Mouse (Mus musculus): ENCODE measurements around the gene Slc4a4.
A peak's percentile ranks its signal among the peaks of the same experiment; 100 is the strongest.

The Slc4a4 gene

DNA sequence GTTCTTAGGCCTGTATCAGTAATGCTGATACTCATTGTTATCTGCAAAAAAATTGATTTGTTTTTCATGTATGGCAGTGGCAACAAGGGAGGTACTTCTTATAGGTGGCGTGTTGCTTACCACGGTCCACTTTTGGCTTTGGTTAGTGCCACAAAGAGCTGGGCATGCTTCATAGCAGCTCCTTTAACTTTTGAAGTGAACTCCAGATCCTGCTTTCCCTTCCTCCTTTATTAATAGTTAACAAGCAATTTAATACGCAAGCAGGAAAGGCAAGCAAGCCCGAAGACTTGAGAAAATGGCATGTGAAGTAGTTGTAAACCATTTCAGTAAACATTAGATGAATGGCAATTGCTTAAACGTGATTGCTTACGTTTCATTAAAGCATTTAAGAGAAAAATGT, 113.2 kb downstream of the Slc4a4 start:
- no peak for DNase-seq (ENCODE audit: low read depth, low spot score)

DNA sequence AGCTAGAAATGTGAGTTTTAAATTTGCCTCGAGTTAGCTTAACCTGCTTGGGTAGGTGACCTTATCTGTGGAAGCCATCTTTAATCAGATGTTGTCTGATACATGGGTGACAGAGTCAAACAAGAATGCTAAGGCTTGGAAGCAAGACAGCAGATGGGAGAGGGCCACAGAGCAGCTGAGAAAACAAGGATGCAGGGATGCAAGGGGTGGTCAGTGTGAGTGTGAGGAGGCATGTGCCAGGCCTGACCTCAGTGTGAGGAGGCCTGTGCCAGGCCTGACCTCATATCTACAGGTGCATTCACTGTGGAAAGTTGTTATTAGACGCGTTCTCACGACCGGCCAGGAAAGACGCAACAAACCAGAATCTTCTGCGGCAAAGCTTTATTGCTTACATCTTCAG, 114.0 kb downstream of the Slc4a4 start:
- no peak for DNase-seq (ENCODE audit: low read depth, low spot score)

DNA sequence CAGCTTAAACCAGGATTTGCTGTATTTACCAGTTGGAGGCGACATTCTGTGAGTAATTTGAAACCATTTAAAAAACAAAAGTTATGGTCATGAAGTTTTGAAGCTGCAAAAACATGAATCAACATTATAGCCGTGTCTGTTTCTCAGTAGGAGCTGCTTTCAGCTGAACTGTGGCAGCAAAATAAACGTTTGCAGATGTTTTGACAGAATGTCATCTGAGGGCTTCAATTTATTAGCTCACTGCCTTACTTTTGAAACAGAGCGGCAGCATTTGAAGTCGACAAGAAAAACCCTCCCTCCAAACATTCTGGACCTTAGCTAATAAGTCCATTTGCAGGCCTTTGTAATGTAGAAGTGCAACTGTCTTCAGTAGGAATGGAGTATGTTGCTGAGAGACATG, 123.5 kb downstream of the Slc4a4 start:
- peak; percentile 39 for DNase-seq (ENCODE audit: low read depth, low spot score)

DNA sequence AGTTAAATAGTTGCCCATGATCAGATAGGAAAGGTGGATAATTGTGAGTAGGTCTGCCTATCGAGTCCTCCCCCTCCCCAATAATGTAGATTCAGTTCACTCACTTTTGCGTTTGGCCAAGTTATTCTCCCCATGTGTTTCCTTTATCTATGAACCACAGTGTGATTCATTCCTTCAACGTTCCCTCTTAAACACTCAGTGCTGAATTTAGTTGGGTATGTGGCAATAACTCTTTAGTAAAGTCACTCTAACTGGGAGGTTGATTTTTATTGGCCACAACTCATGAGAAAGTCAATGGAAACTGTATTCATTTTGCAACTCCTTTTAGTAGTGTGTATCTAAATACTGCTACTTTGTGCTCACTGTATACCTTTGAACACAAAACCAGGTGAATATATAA, 125.8 kb downstream of the Slc4a4 start:
- no peak for DNase-seq (ENCODE audit: low read depth, low spot score)

DNA sequence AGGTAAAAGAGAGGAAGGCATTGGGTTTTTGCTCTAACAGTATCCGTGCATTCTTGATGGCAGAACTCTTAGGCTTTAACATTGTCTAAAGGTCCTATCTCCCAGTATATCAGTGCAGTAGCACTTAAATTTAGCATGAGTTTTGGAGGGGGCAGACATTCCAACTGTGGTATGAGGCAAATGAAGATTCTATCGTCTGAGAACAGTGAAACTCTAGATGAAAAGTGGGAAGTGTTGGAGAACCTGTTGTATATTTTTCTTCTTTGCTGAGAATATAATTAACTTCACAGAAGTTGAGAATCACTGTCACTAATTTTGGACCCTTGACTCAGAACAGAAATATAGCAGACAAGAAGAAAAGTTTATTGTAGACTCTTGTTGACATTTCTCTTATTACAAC, 128.2 kb downstream of the Slc4a4 start:
- DNase-seq (ENCODE audit: low read depth, low spot score) = no peak

DNA sequence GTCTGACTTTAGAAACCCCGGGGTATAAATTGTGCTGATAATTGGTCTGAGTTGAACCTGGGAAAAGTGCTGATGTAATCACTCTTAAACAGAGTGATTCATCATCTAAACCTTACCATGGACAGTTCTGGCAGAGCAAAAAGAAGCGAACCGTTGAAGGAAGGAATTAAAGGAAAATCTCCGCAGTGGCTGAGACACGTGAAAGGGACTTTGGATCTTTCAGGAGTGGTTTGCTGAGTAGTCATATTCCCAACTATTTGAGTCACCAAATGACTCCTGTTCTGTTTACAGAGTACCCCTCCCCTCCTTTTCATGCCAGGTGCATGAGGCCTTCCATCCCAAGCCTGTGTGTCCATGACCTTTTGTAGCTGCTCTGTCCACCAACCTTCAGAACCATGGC, 129.3 kb downstream of the Slc4a4 start:
- no peak for DNase-seq (ENCODE audit: low read depth, low spot score)

DNA sequence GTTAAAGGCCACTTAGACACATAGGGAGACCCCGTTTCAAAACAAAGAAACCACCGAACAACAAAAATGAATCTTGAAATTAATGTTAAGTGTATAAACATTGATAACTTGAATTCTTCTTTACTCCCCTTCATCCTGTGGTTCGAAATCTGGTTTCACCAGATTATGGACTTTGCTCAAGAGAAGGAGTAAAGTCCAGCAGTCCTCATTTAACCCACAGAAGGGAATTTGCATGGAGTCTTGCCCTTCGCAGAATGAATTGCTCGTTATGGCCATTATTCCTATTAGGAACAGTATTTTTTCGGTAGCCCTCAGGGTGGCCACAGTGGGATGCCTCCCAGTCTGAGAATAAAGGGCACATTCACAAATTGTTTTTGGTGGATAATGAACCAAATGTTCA, 131.9 kb downstream of the Slc4a4 start:
- no peak for DNase-seq (ENCODE audit: low read depth, low spot score)

DNA sequence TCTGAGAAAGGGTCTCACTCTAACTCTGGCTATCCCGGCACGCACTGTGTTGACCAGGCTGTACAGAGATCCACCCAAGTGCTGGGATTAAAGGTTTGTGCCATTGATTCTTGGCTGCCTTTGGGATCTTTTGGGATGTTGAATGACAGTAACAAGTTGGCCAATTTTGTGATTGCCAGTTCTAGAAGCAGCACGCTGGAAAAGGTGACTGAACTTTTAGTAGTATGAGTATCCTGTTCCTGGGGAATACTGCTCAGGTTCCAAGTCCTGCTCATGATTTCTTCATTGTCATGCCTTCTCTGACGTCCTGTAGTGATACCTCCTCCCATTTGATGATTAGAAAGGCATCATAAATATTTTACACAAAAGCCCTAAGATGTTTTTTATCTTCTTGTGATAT, 137.8 kb downstream of the Slc4a4 start:
- no peak for DNase-seq (ENCODE audit: low read depth, low spot score)

DNA sequence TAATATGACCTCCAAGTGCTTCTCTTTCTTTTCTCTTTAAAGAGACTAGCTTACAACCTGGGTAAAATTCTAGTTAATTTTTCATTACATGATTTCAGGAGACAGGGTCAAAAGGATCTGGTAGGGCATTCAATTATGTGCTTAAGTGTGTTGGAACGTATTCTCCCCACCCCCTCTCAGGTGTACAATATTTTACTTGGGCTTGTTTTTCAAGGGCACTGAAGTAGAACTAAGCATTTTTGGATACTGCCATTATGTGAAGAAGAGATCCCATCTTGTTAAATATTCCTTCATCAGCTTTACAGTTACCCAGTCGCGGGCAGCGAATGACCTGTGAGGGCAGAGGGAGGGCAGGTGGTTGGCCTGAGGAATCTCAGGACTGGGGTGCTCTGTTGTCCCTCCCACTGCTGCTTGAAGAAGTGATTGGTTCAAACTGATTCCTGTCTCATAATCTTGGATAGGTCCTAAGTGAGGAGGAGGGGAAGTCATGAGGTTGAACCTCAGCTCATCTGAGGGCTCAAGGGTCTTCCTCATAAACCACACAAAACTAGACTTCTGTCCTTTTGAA, 141.0 kb downstream of the Slc4a4 start:
- DNase-seq (ENCODE audit: low read depth, low spot score) = no peak

DNA sequence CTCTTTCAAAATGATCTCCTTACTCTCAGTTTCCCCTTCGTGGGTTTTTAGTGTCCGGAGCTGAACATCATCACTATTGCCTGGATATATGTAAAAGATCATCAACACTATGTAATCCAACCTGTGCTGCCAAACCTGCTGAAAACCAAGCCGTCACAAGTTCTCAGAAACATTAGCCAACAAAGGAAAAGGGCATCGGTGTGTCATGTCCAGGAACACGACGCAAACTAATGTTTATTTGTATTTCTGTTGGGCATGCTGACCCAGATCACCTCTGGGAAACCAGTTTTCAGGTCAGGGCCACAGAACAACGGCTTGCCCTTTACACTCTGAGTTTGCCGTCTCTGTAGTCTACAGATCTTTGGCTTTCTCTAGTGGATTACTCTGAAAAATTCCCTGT, 146.0 kb downstream of the Slc4a4 start:
- DNase-seq (ENCODE audit: low read depth, low spot score) = no peak

DNA sequence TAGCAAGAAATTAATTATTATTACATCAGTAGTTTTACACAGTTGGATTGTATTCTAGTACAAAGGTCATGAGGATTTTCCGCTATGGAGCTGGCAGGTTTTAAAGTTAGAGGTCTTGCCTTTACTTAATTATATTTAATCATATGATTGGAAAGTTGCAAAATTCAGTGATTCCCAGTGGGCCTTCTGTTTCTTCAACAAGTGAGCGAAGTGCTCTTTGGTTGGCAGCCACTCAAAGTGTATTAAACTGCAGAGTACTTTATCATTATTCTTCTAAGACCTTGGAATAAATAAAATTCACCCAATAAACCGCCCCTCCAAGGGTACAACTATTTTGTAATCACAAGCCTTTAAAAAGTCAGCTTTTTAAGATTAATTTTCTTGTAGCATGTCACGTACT, 146.6 kb downstream of the Slc4a4 start:
- no peak for DNase-seq (ENCODE audit: low read depth, low spot score)

DNA sequence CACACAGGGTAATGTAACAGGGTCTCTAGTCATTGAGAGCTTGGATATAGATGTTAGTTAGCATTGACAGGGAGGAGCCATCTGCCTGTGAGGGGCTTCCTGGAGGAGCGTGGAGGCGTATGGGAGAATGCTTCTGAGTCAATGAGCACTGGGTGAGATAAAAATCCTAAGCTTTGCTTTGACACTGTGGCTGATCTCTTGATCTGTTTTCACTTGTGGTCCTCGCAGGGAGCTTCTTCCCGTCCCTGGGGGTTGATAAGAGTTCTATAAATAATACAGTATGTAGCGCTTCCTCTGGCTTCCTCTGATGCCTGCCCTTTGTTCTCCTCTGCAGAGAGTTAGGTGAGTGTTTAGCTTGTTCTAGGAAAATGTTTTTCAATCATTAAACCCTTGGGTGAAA, 149.5 kb downstream of the Slc4a4 start:
- no peak for DNase-seq (ENCODE audit: low read depth, low spot score)

DNA sequence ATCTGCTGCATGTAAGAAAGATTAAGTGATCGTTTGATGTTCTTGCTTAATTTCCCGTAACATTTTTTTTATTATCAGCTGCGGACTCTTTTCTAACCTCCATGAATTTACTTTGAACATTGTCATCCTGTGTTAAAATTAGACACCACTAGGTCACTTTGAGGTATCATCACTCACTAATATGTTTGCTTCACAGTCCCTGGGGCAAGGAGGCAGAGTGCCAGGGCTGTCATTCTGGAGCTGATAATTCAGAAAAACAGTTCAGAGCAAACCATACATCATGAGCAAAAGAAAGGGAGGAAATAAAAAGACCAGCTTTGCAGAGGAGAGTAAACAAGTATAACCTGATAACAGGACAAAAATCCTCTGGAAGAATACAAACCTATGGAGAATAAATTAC, 154.2 kb downstream of the Slc4a4 start:
- DNase-seq (ENCODE audit: low read depth, low spot score) = no peak

DNA sequence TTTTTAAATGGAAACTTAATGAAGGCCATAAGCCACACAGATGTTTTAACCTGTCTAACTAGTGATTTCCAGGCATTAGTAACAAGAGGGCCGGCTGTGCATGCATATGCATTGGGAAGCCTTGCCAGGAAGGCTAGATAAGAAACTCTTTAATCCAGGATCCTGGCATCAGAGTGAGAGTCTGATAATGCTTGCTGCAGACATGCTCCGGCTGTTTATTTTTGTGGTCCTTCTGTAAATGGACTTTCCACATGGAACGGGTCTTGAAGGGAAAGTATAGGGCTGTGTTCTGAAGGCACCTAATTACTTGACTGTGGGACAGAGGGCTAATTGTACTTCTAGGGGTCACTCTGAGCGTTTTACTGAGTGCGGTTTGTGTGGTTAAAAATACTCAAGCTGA, 157.2 kb downstream of the Slc4a4 start:
- peak; percentile 43 for DNase-seq (ENCODE audit: low read depth, low spot score)

DNA sequence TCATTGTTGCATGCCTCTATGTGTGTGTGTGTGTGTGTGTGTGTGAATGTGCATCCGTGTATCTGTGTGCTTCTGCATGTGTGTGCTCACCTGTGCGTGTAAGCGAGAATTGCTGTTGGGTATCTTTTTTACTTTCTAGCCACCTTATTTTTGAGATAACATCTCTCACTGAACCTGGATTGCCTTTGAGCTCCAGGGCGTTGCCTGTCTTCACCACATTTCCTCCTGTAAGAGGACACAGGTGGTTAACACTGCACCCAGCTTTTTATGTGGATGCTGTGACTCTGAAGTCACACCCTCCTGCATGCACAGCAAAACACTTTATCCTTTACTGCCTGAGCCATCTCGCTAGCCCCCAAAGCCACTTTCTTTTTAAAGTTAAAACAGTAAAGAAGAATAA, 158.2 kb downstream of the Slc4a4 start:
- no peak for DNase-seq (ENCODE audit: low read depth, low spot score)

DNA sequence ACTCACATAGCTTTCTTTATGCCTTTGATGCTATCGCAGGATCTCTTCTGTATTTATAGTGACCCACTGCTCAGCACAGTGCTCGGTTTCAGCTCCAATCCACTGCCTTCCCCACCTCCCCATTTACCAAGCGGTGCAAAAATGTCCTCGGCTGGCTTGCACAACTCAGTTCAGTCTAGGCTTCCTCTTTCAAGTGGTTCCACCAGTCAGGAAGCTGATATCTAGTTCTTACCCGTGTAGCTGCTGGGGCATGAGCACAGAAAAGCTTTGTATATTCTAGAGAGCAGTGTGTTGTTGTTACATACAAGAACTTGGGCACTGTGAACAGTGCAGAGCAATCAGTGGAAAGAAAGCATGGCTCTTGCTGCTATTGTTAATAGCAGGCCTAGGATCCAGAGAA, 165.0 kb downstream of the Slc4a4 start:
- no peak for DNase-seq (ENCODE audit: low read depth, low spot score)

DNA sequence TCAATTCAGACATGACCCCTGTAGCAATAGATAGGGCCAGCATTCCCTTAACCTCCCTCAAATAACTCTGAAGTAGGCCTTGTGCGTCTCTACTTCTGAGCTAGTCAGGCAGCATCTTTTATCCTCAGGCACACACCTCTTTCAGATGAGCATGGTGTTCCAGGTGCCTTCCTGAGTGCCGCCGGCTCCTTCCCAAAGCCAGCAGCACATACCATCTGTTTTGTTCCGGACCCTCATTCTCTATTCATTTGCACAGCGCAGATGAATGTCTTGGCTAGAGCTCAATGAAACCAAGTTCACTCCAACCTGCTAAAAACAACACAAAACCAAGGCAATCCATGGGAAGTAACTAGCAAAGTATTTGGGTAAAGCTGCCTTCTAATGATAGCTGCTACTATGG, 165.6 kb downstream of the Slc4a4 start:
- DNase-seq (ENCODE audit: low read depth, low spot score) = no peak

DNA sequence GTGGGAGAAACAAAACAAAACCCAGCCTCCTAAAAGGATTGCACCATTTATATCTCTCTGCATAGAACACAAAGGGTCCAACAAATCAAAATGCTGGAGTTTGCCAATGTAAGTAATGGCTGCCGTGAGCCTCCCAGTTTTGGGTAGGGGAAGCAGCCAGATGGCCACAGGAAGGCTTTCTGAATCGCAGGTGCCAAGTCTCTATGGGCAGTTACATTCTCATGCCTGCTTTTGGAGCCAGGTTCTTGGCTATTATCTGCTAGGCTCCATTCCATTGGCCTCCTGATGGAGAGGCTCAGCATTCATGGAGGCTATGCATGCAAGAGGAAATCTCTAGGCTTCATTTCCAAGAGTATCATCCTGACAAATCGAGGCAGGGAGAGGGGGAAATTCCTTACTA, 169.0 kb downstream of the Slc4a4 start:
- no peak for DNase-seq (ENCODE audit: low read depth, low spot score)

DNA sequence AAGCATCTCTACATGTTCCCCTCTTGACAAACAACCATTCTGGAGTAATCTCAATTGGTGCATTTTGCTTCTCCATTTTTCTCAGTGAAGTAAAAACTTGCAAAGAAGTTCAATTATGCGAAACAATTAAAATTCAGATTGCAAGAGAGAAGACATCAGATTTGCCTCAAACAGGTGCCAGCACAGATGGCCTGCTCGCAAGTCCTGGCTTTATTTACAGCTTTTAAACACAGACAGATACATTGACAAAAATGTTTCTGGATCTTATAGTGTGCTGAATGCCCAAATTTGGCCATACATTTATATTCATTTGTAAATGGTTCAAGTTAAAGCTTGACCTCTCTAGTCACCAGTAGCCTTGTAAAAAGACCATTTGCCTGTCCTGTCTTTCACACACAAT, 169.8 kb downstream of the Slc4a4 start:
- no peak for DNase-seq (ENCODE audit: low read depth, low spot score)

DNA sequence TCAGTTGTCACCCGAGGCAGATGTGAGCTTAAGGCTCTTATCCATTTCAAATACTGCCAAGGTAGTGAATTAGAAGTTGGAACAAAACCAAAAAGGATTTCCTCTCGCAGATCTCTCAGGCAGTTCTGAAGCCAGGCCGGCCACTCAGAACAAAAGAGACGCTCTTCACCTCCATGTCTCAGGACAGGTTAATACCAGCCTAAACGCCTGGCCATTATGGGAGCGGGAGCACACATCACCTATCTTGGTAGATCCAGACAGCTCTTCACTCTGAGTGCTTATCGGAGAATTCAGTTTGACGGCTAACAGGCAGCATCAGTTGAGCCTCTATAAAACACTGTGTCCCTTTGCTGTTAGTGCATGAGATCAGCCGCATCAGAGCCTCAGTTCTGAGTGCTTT, 174.5 kb downstream of the Slc4a4 start:
- no peak for DNase-seq (ENCODE audit: low read depth, low spot score)

DNA sequence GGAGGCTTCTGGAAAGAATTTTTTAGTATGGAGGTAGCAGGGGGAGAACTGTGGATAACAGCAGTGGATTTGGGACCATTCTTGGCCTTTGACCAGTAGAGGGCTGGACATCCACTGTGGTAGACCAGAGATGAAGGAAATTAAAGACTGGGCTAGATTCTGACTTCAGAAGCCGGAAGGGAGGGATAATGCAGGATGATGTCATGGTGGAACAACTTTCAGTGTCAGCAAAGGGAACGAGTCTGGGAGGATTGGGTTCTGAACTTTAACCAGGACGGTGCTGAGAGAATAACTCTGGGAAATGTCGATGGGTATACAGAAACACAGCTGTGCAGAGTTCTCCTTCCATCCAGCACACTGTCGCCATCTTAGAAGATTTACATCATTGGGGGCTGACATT, 175.7 kb downstream of the Slc4a4 start:
- DNase-seq (ENCODE audit: low read depth, low spot score) = no peak

DNA sequence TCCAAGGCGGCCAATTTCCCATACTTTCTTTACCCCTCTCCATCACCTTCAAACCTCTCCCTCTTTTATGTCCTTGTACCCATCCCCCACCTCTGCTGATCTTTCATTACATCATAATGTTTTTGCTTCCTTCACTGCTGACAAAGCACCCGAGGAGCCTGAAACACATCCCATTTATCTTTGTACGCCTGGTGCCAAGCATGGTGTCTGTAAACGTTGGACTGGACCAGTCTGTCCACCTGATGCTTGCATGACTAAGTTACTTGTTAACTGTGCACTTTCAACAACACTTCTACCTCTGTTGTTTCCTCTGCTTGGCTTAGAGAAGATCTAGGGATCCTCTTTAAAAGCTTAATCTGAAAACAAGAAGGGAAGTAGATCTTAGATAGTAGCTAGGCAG, 180.5 kb downstream of the Slc4a4 start:
- DNase-seq (ENCODE audit: low read depth, low spot score) = no peak

DNA sequence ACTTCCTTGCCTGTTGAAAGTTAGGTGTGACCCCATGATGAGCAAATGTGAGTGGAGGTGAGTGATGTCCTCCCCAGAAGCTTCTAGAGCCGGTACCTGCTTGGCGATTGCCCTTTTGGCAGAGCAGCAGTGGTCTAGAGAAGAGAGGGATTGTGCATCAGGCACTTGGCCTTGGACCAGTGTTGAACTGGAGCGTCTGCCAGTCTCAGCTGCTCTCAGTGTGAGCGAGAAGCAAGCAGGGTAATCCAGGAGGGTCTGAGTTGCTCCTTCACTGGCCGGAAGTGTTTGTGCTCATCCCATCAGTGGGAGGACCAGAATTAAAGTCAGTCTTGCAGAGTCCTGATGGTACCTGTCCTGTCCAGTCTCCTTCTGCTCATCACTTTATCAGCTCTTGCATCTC, 181.5 kb downstream of the Slc4a4 start:
- no peak for DNase-seq (ENCODE audit: low read depth, low spot score)

DNA sequence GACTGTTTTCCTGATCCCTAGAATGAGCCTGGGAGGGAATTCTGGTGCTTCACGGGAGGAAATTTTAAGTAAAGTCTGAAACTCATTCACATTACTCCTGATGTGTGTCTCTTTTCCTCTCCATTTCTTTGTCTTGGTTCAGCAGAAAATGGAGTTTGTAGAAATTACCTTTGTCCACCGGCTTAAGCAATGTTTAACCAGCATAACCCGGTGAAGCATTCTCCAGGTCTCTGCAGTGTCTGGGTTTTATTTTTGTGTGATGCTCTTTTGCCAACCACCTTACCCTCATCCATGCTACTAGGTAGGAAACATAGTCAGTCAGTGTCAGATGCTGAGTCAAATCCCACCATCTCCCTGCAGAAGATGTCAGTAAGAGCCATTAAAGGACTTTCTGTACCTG, 183.4 kb downstream of the Slc4a4 start:
- DNase-seq (ENCODE audit: low read depth, low spot score) = no peak

DNA sequence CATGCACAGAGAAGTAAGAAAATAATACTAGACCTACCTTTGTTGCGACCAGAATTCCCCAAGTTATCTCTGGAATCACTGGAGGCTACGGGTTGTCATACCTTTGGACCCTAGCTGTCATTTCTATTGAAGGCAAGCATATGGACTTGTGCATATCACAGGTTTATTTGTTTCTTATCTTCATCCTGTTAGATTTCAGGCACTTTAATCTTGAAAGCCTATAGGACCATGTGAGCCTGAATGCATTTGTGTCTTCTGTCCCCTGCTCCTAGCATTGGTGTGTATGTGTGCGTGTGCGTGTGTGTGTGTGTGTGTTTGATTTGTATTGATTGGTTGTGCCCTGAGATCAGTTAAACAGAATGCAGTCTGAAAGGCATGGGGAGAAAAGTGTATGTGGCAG, 185.3 kb downstream of the Slc4a4 start:
- DNase-seq (ENCODE audit: low read depth, low spot score) = no peak
